ENCODE assay signal across 7 mouse cellular contexts in genomic region chr11:100391081-100391883, GRCm38 (mm10). TPM values are rescaled to one million over a fixed set of nuclear protein-coding genes. Genes with fewer than 3 reads are reported as not detected.
A peak's percentile ranks its signal among the peaks of the same experiment; 100 is the strongest.
DNase-seq lines count a peak whose midpoint lies in the region; ATAC-seq lines count a peak whose summit lies in the region.

No protein-coding gene starts in this region.

- 52% methylated on average over 9 of the region's 9 CpGs for WGBS in heart, embryonic 12.5 days
- 30% methylated on average over 9 of the region's 9 CpGs for WGBS in lung, embryonic 16.5 days

- H3K27me3 ChIP-seq in heart, embryonic 12.5 days (replicated peaks) = no peaks in the 10 kb centered on the region
- no peaks in the 10 kb centered on the region for H3K27me3 ChIP-seq in lung, embryonic 16.5 days (ENCODE audit: control insufficient read depth, insufficient read depth, low read depth, low read length)

- peak; percentile 74 for ATAC-seq in heart, embryonic 12.5 days (ENCODE audit: insufficient number of reproducible peaks, low FRiP score)
- ATAC-seq in lung, embryonic 16.5 days (ENCODE audit: low read depth) = peak; percentile 67

- no peak overlapping the region for H3K4me3 ChIP-seq in heart, embryonic 12.5 days
- no peak overlapping the region for H3K4me3 ChIP-seq in lung, embryonic 16.5 days (ENCODE audit: low read length)

- H3K36me3 ChIP-seq in heart, embryonic 12.5 days = peaks cover 20% of the 10 kb centered on the region
- H3K36me3 ChIP-seq in lung, embryonic 16.5 days (ENCODE audit: control insufficient read depth, insufficient read depth, low read length) = no peaks in the 10 kb centered on the region

- H3K4me2 ChIP-seq in heart, embryonic 12.5 days = peak overlapping the region; percentile 42; the same call in 1 of the 2 replicates
- H3K4me2 ChIP-seq in lung, embryonic 16.5 days (ENCODE audit: low read depth, low read length) = 0 out of 2 replicates have a peak overlapping the region, but pooled peaks have one; percentile 13

- H3K9me3 ChIP-seq in heart, embryonic 12.5 days (replicated peaks) = no peaks in the 10 kb centered on the region
- H3K9me3 ChIP-seq in lung, embryonic 16.5 days (ENCODE audit: control insufficient read depth, low read length) = no peaks in the 10 kb centered on the region

- peaks cover 100% of the 10 kb centered on the region for H3K4me1 ChIP-seq in heart, embryonic 12.5 days (replicated peaks)
- H3K4me1 ChIP-seq in lung, embryonic 16.5 days (replicated peaks; ENCODE audit: control insufficient read depth, insufficient read depth, low read length) = peaks cover 96% of the 10 kb centered on the region

- peak; percentile 89 for DNase-seq in MN1 (ENCODE audit: low spot score)
- peak; percentile 75 for DNase-seq in adrenal gland, postnatal 14 days
- peak; percentile 83 for DNase-seq in kidney, adult 9 months
- peak; percentile 61 for DNase-seq in testis, postnatal 14 days (ENCODE audit: low spot score)
- no peak for DNase-seq in c-Kit-positive CD71-positive TER-119-positive erythroid progenitor cells, embryonic 14.5 days (ENCODE audit: low spot score)

- peak overlapping the region; percentile 92 for H3K27ac ChIP-seq in heart, embryonic 12.5 days (ENCODE audit: poor library complexity, severe bottlenecking)
- peak overlapping the region; percentile 92 for H3K27ac ChIP-seq in lung, embryonic 16.5 days (ENCODE audit: low read length)

- H3K9ac ChIP-seq in heart, embryonic 12.5 days = peak overlapping the region; percentile 57
- H3K9ac ChIP-seq in lung, embryonic 16.5 days (ENCODE audit: low read length) = no peak overlapping the region

RNA-seq across cellular contexts. Expression of gene Jup, which starts 6.3 kb away (rescaled TPM):
- total RNA-seq in adrenal gland, postnatal 14 days (2021) = 101 and 102 TPM in 2 replicates
- 107 and 109 TPM in 2 replicates for polyA plus RNA-seq in heart, embryonic 12.5 days (2016; fragmentation: Nextera tagmentation; extraction: Ambion mirVana)
- polyA plus RNA-seq in lung, embryonic 16.5 days (2015; fragmentation: Nextera tagmentation; extraction: Ambion mirVana) = 165 and 167 TPM in 2 replicates

RNA-seq across cellular contexts. Expression of gene P3h4, which starts 23.4 kb away (rescaled TPM):
- 25.8 and 26.7 TPM in 2 replicates for total RNA-seq in adrenal gland, postnatal 14 days (2021)
- 69.7 and 78.3 TPM in 2 replicates for polyA plus RNA-seq in heart, embryonic 12.5 days (2016; fragmentation: Nextera tagmentation; extraction: Ambion mirVana)
- polyA plus RNA-seq in lung, embryonic 16.5 days (2015; fragmentation: Nextera tagmentation; extraction: Ambion mirVana) = 68.3 and 68.8 TPM in 2 replicates

RNA-seq across cellular contexts. Expression of gene Fkbp10, which starts 24.2 kb away (rescaled TPM):
- 33.8 and 38.9 TPM in 2 replicates for total RNA-seq in adrenal gland, postnatal 14 days (2021)
- 114 and 124 TPM in 2 replicates for polyA plus RNA-seq in heart, embryonic 12.5 days (2016; fragmentation: Nextera tagmentation; extraction: Ambion mirVana)
- 148 and 152 TPM in 2 replicates for polyA plus RNA-seq in lung, embryonic 16.5 days (2015; fragmentation: Nextera tagmentation; extraction: Ambion mirVana)

RNA-seq across cellular contexts. Expression of gene Hap1, which starts 35.4 kb away (rescaled TPM):
- total RNA-seq in adrenal gland, postnatal 14 days (2021) = 50.1 and 54.0 TPM in 2 replicates
- polyA plus RNA-seq in heart, embryonic 12.5 days (2016; fragmentation: Nextera tagmentation; extraction: Ambion mirVana) = 11.1 and 12.3 TPM in 2 replicates
- polyA plus RNA-seq in lung, embryonic 16.5 days (2015; fragmentation: Nextera tagmentation; extraction: Ambion mirVana) = 19.2 and 19.7 TPM in 2 replicates

RNA-seq across cellular contexts. Expression of gene Nt5c3b, which starts 50.3 kb away (rescaled TPM):
- 51.5 and 57.5 TPM in 2 replicates for total RNA-seq in adrenal gland, postnatal 14 days (2021)
- polyA plus RNA-seq in heart, embryonic 12.5 days (2016; fragmentation: Nextera tagmentation; extraction: Ambion mirVana) = 101 and 104 TPM in 2 replicates
- 126 and 129 TPM in 2 replicates for polyA plus RNA-seq in lung, embryonic 16.5 days (2015; fragmentation: Nextera tagmentation; extraction: Ambion mirVana)
